ENCODE assay signal across 16 mouse cellular contexts in the genomic region with DNA sequence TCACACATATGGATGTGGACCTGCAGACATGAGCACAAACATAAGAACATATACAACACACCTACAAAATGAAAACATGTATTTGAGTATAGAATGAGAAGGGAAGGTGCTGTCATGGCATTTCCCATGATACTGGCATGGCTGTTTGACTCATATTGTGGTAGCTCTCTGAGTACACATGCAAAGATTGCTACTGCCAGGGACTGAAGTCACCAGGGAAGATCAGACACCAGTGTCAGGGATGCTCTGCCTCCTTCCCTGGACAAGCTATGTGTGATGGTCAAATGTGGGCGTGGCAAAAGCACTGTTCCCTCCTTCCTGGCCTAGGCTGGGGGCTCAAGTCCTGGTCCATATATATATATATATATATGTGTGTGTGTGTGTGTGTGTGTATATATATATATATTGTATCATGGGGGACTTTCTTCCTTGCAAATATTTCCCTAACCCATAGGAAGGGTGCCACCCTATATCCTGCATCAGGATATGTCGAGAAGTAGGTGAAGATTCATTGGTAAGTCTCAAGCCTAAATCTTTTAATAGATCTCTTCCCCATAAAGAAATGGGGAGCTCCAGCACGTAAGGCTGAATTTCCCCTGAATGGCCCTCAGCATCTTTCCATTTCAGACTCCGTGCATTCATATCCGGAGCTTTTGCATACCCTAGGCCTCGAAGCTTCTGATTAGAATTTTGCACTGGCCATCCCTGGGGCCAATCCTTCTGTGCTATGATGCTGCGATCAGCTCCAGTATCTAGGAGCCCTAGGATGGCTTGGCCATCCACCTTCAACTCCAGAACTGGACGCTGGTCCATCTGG. TPM values are rescaled to one million over a fixed set of nuclear protein-coding genes. Genes with fewer than 3 reads are reported as not detected.
DNase-seq lines count a peak whose midpoint lies in the region; ATAC-seq and TF ChIP-seq lines count a peak whose summit lies in the region.
"Not testable (repeated sequence)": the region's sequence is repeated elsewhere in the genome, so short reads cannot be mapped to it uniquely, and the experiment has no call there.
"Had no signal": no experiment of that assay in that cellular context is flagged by ENCODE, and none has a peak within 500 bp of the region (broad histone marks: within the 10 kb centered on the region; RNA-seq: fewer than 3 reads in every experiment).

No protein-coding gene starts in this region.

- H3K4me1 ChIP-seq in forebrain, embryonic 12.5 days; hindbrain, embryonic 11.5 days (replicated peaks; ENCODE audit: control insufficient read depth, insufficient read depth, low read length); kidney, embryonic 16.5 days (ENCODE audit: insufficient read depth, low read length); liver, embryonic 12.5 days; lung, postnatal 0 days (ENCODE audit: insufficient read depth, low read depth, low read length); stomach, embryonic 14.5 days (ENCODE audit: control insufficient read depth, insufficient read depth, low read length): not testable (repeated sequence)

- not testable (repeated sequence) for H3K4me2 ChIP-seq in forebrain, embryonic 12.5 days; hindbrain, embryonic 11.5 days (replicated peaks; ENCODE audit: low read depth, low read length); kidney, embryonic 16.5 days (replicated peaks; ENCODE audit: low read depth, low read length); liver, embryonic 12.5 days; lung, postnatal 0 days (replicated peaks; ENCODE audit: low read depth, low read length); stomach, embryonic 14.5 days (replicated peaks; ENCODE audit: low read depth, low read length)

- WGBS in forebrain, embryonic 12.5 days = 85% methylated on average over 8 of the region's 8 CpGs
- 86% methylated on average over 8 of the region's 8 CpGs for WGBS in hindbrain, embryonic 11.5 days
- WGBS in kidney, embryonic 16.5 days = 84% methylated on average over 8 of the region's 8 CpGs
- 70% methylated on average over 8 of the region's 8 CpGs for WGBS in liver, embryonic 12.5 days (ENCODE audit: insufficient replicate concordance)
- WGBS in lung, postnatal 0 days = 79% methylated on average over 8 of the region's 8 CpGs
- WGBS in stomach, embryonic 14.5 days = 84% methylated on average over 8 of the region's 8 CpGs

- peak; percentile 37; the same call in 1 of the 2 replicates for ATAC-seq in forebrain, embryonic 12.5 days (ENCODE audit: low FRiP score)
- peak; percentile 67 for ATAC-seq in hindbrain, embryonic 11.5 days (ENCODE audit: low FRiP score)
- ATAC-seq in kidney, embryonic 16.5 days (ENCODE audit: low FRiP score, low TSS enrichment) = peak; percentile 49; the same call in 1 of the 2 replicates
- ATAC-seq in liver, embryonic 12.5 days = peak; percentile 61
- ATAC-seq in lung, postnatal 0 days = peak; percentile 34
- ATAC-seq in stomach, embryonic 14.5 days (ENCODE audit: insufficient number of reproducible peaks, insufficient read depth, low FRiP score, low read depth) = peak; percentile 58; the same call in 1 of the 2 replicates

- not testable (repeated sequence) for H3K27me3 ChIP-seq in forebrain, embryonic 12.5 days; hindbrain, embryonic 11.5 days (ENCODE audit: control insufficient read depth, insufficient read depth, low read length); kidney, embryonic 16.5 days (ENCODE audit: insufficient read depth, low read length); liver, embryonic 12.5 days (replicated peaks); lung, postnatal 0 days (replicated peaks; ENCODE audit: insufficient read depth, low read length); stomach, embryonic 14.5 days (ENCODE audit: control insufficient read depth, insufficient read depth, low read length)

- peak; percentile 10 for DNase-seq in R1 (ENCODE audit: low read depth, low spot score)
- DNase-seq in hindbrain, embryonic 11.5 days (ENCODE audit: low spot score) = not testable (repeated sequence)
- peak; percentile 6 for DNase-seq in lung, postnatal 0 days (ENCODE audit: low spot score)

- H3K27ac ChIP-seq in forebrain, embryonic 12.5 days; hindbrain, embryonic 11.5 days (ENCODE audit: low read depth, low read length); kidney, embryonic 16.5 days (ENCODE audit: low read length); liver, embryonic 12.5 days; lung, postnatal 0 days (ENCODE audit: low read length); stomach, embryonic 14.5 days (ENCODE audit: low read length): not testable (repeated sequence)

- not testable (repeated sequence) for TF ChIP-seq EP300 in lung, postnatal 0 days (IDR thresholded peaks at IDR 0.05)

- H3K9me3 ChIP-seq in forebrain, embryonic 12.5 days = peaks cover 69% of the 10 kb centered on the region
- H3K9me3 ChIP-seq in hindbrain, embryonic 11.5 days (ENCODE audit: control insufficient read depth, low read length) = peaks cover 34% of the 10 kb centered on the region
- peaks cover 55% of the 10 kb centered on the region for H3K9me3 ChIP-seq in kidney, embryonic 16.5 days (ENCODE audit: low read length)
- peaks cover 56% of the 10 kb centered on the region for H3K9me3 ChIP-seq in liver, embryonic 12.5 days (replicated peaks)
- peaks cover 28% of the 10 kb centered on the region for H3K9me3 ChIP-seq in lung, postnatal 0 days (ENCODE audit: low read length)
- H3K9me3 ChIP-seq in stomach, embryonic 14.5 days (ENCODE audit: control insufficient read depth, low read depth, low read length) = peaks cover 41% of the 10 kb centered on the region

- not testable (repeated sequence) for H3K9ac ChIP-seq in forebrain, embryonic 12.5 days; hindbrain, embryonic 11.5 days (ENCODE audit: low read depth, low read length); kidney, embryonic 16.5 days (replicated peaks; ENCODE audit: low read length); liver, embryonic 12.5 days; lung, postnatal 0 days (replicated peaks; ENCODE audit: low read depth); stomach, embryonic 14.5 days (replicated peaks; ENCODE audit: low read depth, low read length)

- not testable (repeated sequence) for H3K4me3 ChIP-seq in forebrain, embryonic 12.5 days (replicated peaks); hindbrain, embryonic 11.5 days (ENCODE audit: low read depth, low read length); kidney, embryonic 16.5 days (ENCODE audit: low read length); liver, embryonic 12.5 days; lung, postnatal 0 days (ENCODE audit: low read depth, low read length); stomach, embryonic 14.5 days (ENCODE audit: low read depth, low read length)

- not testable (repeated sequence) for TF ChIP-seq CTCF in lung, postnatal 0 days (IDR thresholded peaks at IDR 0.05)

- H3K36me3 ChIP-seq in forebrain, embryonic 12.5 days (replicated peaks); hindbrain, embryonic 11.5 days (ENCODE audit: control insufficient read depth, insufficient read depth, low read length); kidney, embryonic 16.5 days (ENCODE audit: insufficient read depth, low read length); liver, embryonic 12.5 days; lung, postnatal 0 days (ENCODE audit: insufficient read depth, low read length); stomach, embryonic 14.5 days (ENCODE audit: control insufficient read depth, insufficient read depth, low read length): not testable (repeated sequence)

RNA-seq across cellular contexts. Expression of a gene that starts 39.1 kb away (rescaled TPM):
- not detected in 2 replicates for polyA plus RNA-seq in forebrain, embryonic 12.5 days (2016; fragmentation: Nextera tagmentation; extraction: Ambion mirVana)
- 0.22 TPM in 1 of 2 replicates, not detected in the other for polyA plus RNA-seq in hindbrain, embryonic 11.5 days (2014; fragmentation: Nextera tagmentation; extraction: Ambion mirVana)
- not detected in 2 replicates for polyA plus RNA-seq in kidney, embryonic 16.5 days (2015; fragmentation: Nextera tagmentation; extraction: Ambion mirVana)
- 0.26 and 0.32 TPM in 2 replicates for polyA plus RNA-seq in liver, embryonic 12.5 days (2016; fragmentation: Nextera tagmentation; extraction: Ambion mirVana)
- polyA plus RNA-seq in lung, postnatal 0 days (2015; fragmentation: Nextera tagmentation; extraction: Ambion mirVana) = 0.17 TPM in 1 of 2 replicates, not detected in the other
- 0.26 TPM in 1 of 2 replicates, not detected in the other for polyA plus RNA-seq in stomach, embryonic 14.5 days (2014; fragmentation: Nextera tagmentation; extraction: Ambion mirVana)
- polyA plus RNA-seq: forebrain, embryonic 10.5 days; G1E; heart, embryonic 15.5 days; intestine, embryonic 14.5 days; large intestine, adult 2 months; limb, embryonic 10.5 days; lung, adult 2 months; midbrain, embryonic 15.5 days; neural tube, embryonic 15.5 days had no signal
